Mouse (Mus musculus): Measurements from ENCODE around the gene H2-D1. TPM values are rescaled to one million over a fixed set of nuclear protein-coding genes. Genes with fewer than 3 reads are reported as not detected.

The H2-D1 gene
- total and polyA plus RNA-seq, 3 experiments = 105 to 286 (median 131) TPM

- Histone ChIP-seq H3K27ac (peak overlapping the region; percentile 67), H3K9ac (ENCODE audit: low read depth, low read length) (peak overlapping the region; percentile 43), H3K4me1 (ENCODE audit: control insufficient read depth, insufficient read depth, low read length) (peaks cover 18% of the 10 kb centered on the region), H3K36me3 (ENCODE audit: control insufficient read depth, insufficient read depth, low read length) (peaks cover 3% of the 10 kb centered on the region; the same call in 1 of the 2 replicates), H3K27me3 (ENCODE audit: control insufficient read depth, insufficient read depth, low read length) (no peaks in the 10 kb centered on the region), H3K79me2 (replicated peaks; ENCODE audit: control insufficient read depth, insufficient read depth, low read length) (0 out of 2 replicates have a peak, but pooled peaks cover 1% of the 10 kb centered on the region), H3K4me3 (no peak overlapping the region)
- TF ChIP-seq CTCF (IDR thresholded peaks at IDR 0.05) (no peak), POLR2A (IDR thresholded peaks at IDR 0.05; ENCODE audit: insufficient read depth, low read depth, low read length) (no peak), EP300 (IDR thresholded peaks at IDR 0.05; ENCODE audit: insufficient read depth, low read depth, low read length) (no peak)
- DNase-seq = peak; percentile 35 to 44
- WGBS = 43% methylated on average over 6 of the region's 6 CpGs
- intact Hi-C loops (cut with DNase I) = no loop called here
These were observed 40.2 kb upstream of the H2-D1 start for GRCm38 (mm10) chr17:35222299-35222698.

- no peak overlapping the region for H3K4me3 ChIP-seq
- no peaks in the 10 kb centered on the region for H3K27me3 ChIP-seq (ENCODE audit: control insufficient read depth, insufficient read depth, low read length)
- no peak for DNase-seq
- WGBS = 97% methylated on average over 4 of the region's 4 CpGs
- H3K79me2 ChIP-seq (replicated peaks; ENCODE audit: control insufficient read depth, insufficient read depth, low read length) = 0 out of 2 replicates have a peak, but pooled peaks cover 1% of the 10 kb centered on the region
- no peak overlapping the region for H3K9ac ChIP-seq (ENCODE audit: low read depth, low read length)
- no peak overlapping the region for H3K27ac ChIP-seq
- no peak for TF ChIP-seq EP300 (IDR thresholded peaks at IDR 0.05; ENCODE audit: insufficient read depth, low read depth, low read length)
- TF ChIP-seq POLR2A (IDR thresholded peaks at IDR 0.05; ENCODE audit: insufficient read depth, low read depth, low read length) = no peak
- no peak for TF ChIP-seq CTCF (IDR thresholded peaks at IDR 0.05)
- no peaks in the 10 kb centered on the region for H3K36me3 ChIP-seq (ENCODE audit: control insufficient read depth, insufficient read depth, low read length)
- intact Hi-C loops (cut with DNase I) = no loop called here
- peaks cover 8% of the 10 kb centered on the region for H3K4me1 ChIP-seq (ENCODE audit: control insufficient read depth, insufficient read depth, low read length)
These were observed 37.9 kb upstream of the H2-D1 start for GRCm38 (mm10) chr17:35224641-35225040.

GRCm38 (mm10) chr17:35225456-35225855 is 37.1 kb upstream of the H2-D1 start:
- WGBS = 89% methylated on average over 5 of the region's 5 CpGs
- no peaks in the 10 kb centered on the region for H3K36me3 ChIP-seq (ENCODE audit: control insufficient read depth, insufficient read depth, low read length)
- TF ChIP-seq EP300 (IDR thresholded peaks at IDR 0.05; ENCODE audit: insufficient read depth, low read depth, low read length) (no peak), POLR2A (IDR thresholded peaks at IDR 0.05; ENCODE audit: insufficient read depth, low read depth, low read length) (no peak), CTCF (IDR thresholded peaks at IDR 0.05) (no peak)

GRCm38 (mm10) chr17:35226561-35227046 is 35.9 kb upstream of the H2-D1 start:
- Histone ChIP-seq H3K9ac (ENCODE audit: low read depth, low read length) (no peak overlapping the region), H3K4me3 (no peak overlapping the region), H3K27me3 (ENCODE audit: control insufficient read depth, insufficient read depth, low read length) (no peaks in the 10 kb centered on the region), H3K79me2 (replicated peaks; ENCODE audit: control insufficient read depth, insufficient read depth, low read length) (peaks cover 5% of the 10 kb centered on the region), H3K27ac (0 out of 2 replicates have a peak overlapping the region, but pooled peaks have one; percentile 15), H3K4me1 (ENCODE audit: control insufficient read depth, insufficient read depth, low read length) (peaks cover 2% of the 10 kb centered on the region; the same call in 1 of the 2 replicates), H3K36me3 (ENCODE audit: control insufficient read depth, insufficient read depth, low read length) (no peaks in the 10 kb centered on the region)
- TF ChIP-seq EP300 (IDR thresholded peaks at IDR 0.05; ENCODE audit: insufficient read depth, low read depth, low read length) = no peak
- peak; percentile 51 for TF ChIP-seq CTCF (IDR thresholded peaks at IDR 0.05)
- peak in 1 of 2 experiments; percentile 19 for DNase-seq
- intact Hi-C loops (cut with DNase I) = no loop called here
- 53% methylated on average over 14 of the region's 14 CpGs for WGBS

More at GRCm38 (mm10) chr17:35225456-35225855, 37.1 kb upstream of the H2-D1 start:
- no peaks in the 10 kb centered on the region for H3K27me3 ChIP-seq (ENCODE audit: control insufficient read depth, insufficient read depth, low read length)
- H3K4me3 ChIP-seq = no peak overlapping the region
- no peak for DNase-seq
- no peak overlapping the region for H3K9ac ChIP-seq (ENCODE audit: low read depth, low read length)
- no peak overlapping the region for H3K27ac ChIP-seq
- intact Hi-C loops (cut with DNase I) = no loop called here
- H3K4me1 ChIP-seq (ENCODE audit: control insufficient read depth, insufficient read depth, low read length) = peaks cover 2% of the 10 kb centered on the region; the same call in 1 of the 2 replicates
- peaks cover 2% of the 10 kb centered on the region; the same call in 1 of the 2 replicates for H3K79me2 ChIP-seq (replicated peaks; ENCODE audit: control insufficient read depth, insufficient read depth, low read length)

- intact Hi-C loops (cut with DNase I) = loop anchor here (10.0 kb wide), 1 partner anchor 376 kb away; the partner anchor contains the start of genes Nelfe and Skiv2l
These were observed 31.5 kb upstream of the H2-D1 start for GRCm38 (mm10) chr17:35231022-35231421.

GRCm38 (mm10) chr17:35232043-35232442 is 30.5 kb upstream of the H2-D1 start:
- peaks cover 3% of the 10 kb centered on the region for H3K79me2 ChIP-seq (replicated peaks; ENCODE audit: control insufficient read depth, insufficient read depth, low read length)
- peak; percentile 84 to 90 for DNase-seq
- intact Hi-C loops (cut with DNase I) = loop anchor here (1.0 to 10.0 kb wide), 3 partner anchors 37 to 377 kb away; partner anchors contain the start of genes Nelfe and Skiv2l
- H3K4me1 ChIP-seq (ENCODE audit: control insufficient read depth, insufficient read depth, low read length) = peaks cover 5% of the 10 kb centered on the region; the same call in 1 of the 2 replicates
- no peak overlapping the region for H3K9ac ChIP-seq (ENCODE audit: low read depth, low read length)
- no peak overlapping the region for H3K4me3 ChIP-seq
- 13% methylated on average over 12 of the region's 12 CpGs for WGBS
- TF ChIP-seq EP300 (IDR thresholded peaks at IDR 0.05; ENCODE audit: insufficient read depth, low read depth, low read length) (peak; percentile 71; the same call in 1 of the 2 replicates), CTCF (IDR thresholded peaks at IDR 0.05) (peak; percentile 94), POLR2A (IDR thresholded peaks at IDR 0.05; ENCODE audit: insufficient read depth, low read depth, low read length) (no peak)
- H3K27me3 ChIP-seq (ENCODE audit: control insufficient read depth, insufficient read depth, low read length) = no peaks in the 10 kb centered on the region
- no peak overlapping the region for H3K27ac ChIP-seq
- H3K36me3 ChIP-seq (ENCODE audit: control insufficient read depth, insufficient read depth, low read length) = no peaks in the 10 kb centered on the region

More at GRCm38 (mm10) chr17:35231022-35231421, 31.5 kb upstream of the H2-D1 start:
- peaks cover 3% of the 10 kb centered on the region for H3K79me2 ChIP-seq (replicated peaks; ENCODE audit: control insufficient read depth, insufficient read depth, low read length)
- peak in 1 of 2 experiments; percentile 15 for DNase-seq
- H3K36me3 ChIP-seq (ENCODE audit: control insufficient read depth, insufficient read depth, low read length) = no peaks in the 10 kb centered on the region
- H3K9ac ChIP-seq (ENCODE audit: low read depth, low read length) = no peak overlapping the region
- peaks cover 4% of the 10 kb centered on the region; the same call in 1 of the 2 replicates for H3K4me1 ChIP-seq (ENCODE audit: control insufficient read depth, insufficient read depth, low read length)
- WGBS = 91% methylated on average over 10 of the region's 10 CpGs
- no peak overlapping the region for H3K27ac ChIP-seq
- no peak for TF ChIP-seq POLR2A (IDR thresholded peaks at IDR 0.05; ENCODE audit: insufficient read depth, low read depth, low read length)
- no peak for TF ChIP-seq CTCF (IDR thresholded peaks at IDR 0.05)
- no peak for TF ChIP-seq EP300 (IDR thresholded peaks at IDR 0.05; ENCODE audit: insufficient read depth, low read depth, low read length)
- H3K4me3 ChIP-seq = no peak overlapping the region
- no peaks in the 10 kb centered on the region for H3K27me3 ChIP-seq (ENCODE audit: control insufficient read depth, insufficient read depth, low read length)
